Mouse (Mus musculus) hindbrain, embryonic 16.5 days (tissue): ENCODE measurements around the gene Sfswap. TPM values are rescaled to one million over a fixed set of nuclear protein-coding genes. Genes with fewer than 3 reads are reported as not detected.

ENCODE experiments used
- ATAC-seq: fragments of 200-750 bp; cut with Nextera tagmentation; 2 replicates; pipeline ENCODE4 v1.8.0; 2017; ENCODE audit warnings: moderate TSS enrichment, moderate library complexity
- H3K27ac ChIP-seq: fragments of 300-500 bp; sonication (generic); 2 replicates; pipeline ENCODE4 v1.5.1; 2014; ENCODE audit warnings: low read depth, mild to moderate bottlenecking, control low read depth, low read length, moderate library complexity
- H3K27me3 ChIP-seq: fragments of 300-500 bp; sonication (generic); replicated peaks from 2 replicates; pipeline ENCODE4 v1.6.1; 2014; ENCODE audit warnings: low read length; ENCODE audit not compliant: control insufficient read depth, insufficient read depth
- H3K36me3 ChIP-seq: fragments of 300-500 bp; sonication (generic); 2 replicates; pipeline ENCODE4 v1.6.1; 2014; ENCODE audit warnings: mild to moderate bottlenecking, low read length, moderate library complexity, mixed read lengths; ENCODE audit not compliant: control insufficient read depth, insufficient read depth
- H3K4me1 ChIP-seq: fragments of 300-500 bp; sonication (generic); 2 replicates; pipeline ENCODE4 v1.6.1; 2014; ENCODE audit warnings: low read depth, low read length; ENCODE audit not compliant: control insufficient read depth, insufficient read depth
- H3K4me2 ChIP-seq: fragments of 300-500 bp; sonication (generic); 2 replicates; pipeline ENCODE4 v1.6.1; 2014; ENCODE audit warnings: mild to moderate bottlenecking, low read length, control low read depth, moderate library complexity
- H3K4me3 ChIP-seq: fragments of 300-500 bp; sonication (generic); 2 replicates; pipeline ENCODE4 v1.5.1; 2014; ENCODE audit warnings: mild to moderate bottlenecking, low read length, control low read depth, moderate library complexity
- H3K9ac ChIP-seq: fragments of 300-500 bp; sonication (generic); 2 replicates; pipeline ENCODE4 v1.6.1; 2014; ENCODE audit warnings: low read depth, mild to moderate bottlenecking, control low read depth, low read length, moderate library complexity
- H3K9me3 ChIP-seq: fragments of 300-500 bp; sonication (generic); 2 replicates; pipeline ENCODE4 v1.6.1; 2014; ENCODE audit warnings: mild to moderate bottlenecking, low read length, moderate library complexity; ENCODE audit not compliant: control insufficient read depth
- WGBS: fragments of 180-500 bp; shearing (Covaris S2); extraction: QIAGEN DNeasy Blood & Tissue Kit; methylation state at CpG from one replicate; pipeline ENCODE4 v1.1.7; 2014; 5-methylcytosine and 5-hydroxymethylcytosine counted together
- polyA plus RNA-seq: library from polyadenylated mRNA; unstranded; fragments of >200 nt; fragmentation: Nextera tagmentation; extraction: Ambion mirVana; gene quantifications from 2 replicates; pipeline ENCODE4 v1.2.1, GENCODE M21; 2015

The Sfswap gene
- polyA plus RNA-seq, 1 experiment from 2014 or later: 42.1 TPM

GRCm38 (mm10) chr5:129538826-129539225 is 37.8 kb downstream of the Sfswap start:
- Histone ChIP-seq H3K4me1 (no peaks in the 10 kb centered on the region), H3K27ac (no peak overlapping the region), H3K4me3 (no peak overlapping the region), H3K4me2 (no peak overlapping the region), H3K36me3 (peaks cover 28% of the 10 kb centered on the region), H3K9me3 (no peaks in the 10 kb centered on the region), H3K27me3 (no peaks in the 10 kb centered on the region), H3K9ac (no peak overlapping the region)
- ATAC-seq: no peak
- 94% methylated on average over 4 of the region's 4 CpGs for WGBS

- peaks cover 45% of the 10 kb centered on the region for H3K36me3 ChIP-seq
- H3K9me3 ChIP-seq: no peaks in the 10 kb centered on the region
- no peaks in the 10 kb centered on the region for H3K4me1 ChIP-seq
- no peak overlapping the region for H3K4me2 ChIP-seq
- no peak for ATAC-seq
- H3K27ac ChIP-seq: no peak overlapping the region
- no peaks in the 10 kb centered on the region for H3K27me3 ChIP-seq
- H3K4me3 ChIP-seq: no peak overlapping the region
- WGBS: 90% methylated on average over 3 of the region's 3 CpGs
- no peak overlapping the region for H3K9ac ChIP-seq
Measured at GRCm38 (mm10) chr5:129542236-129542635, 41.2 kb downstream of the Sfswap start.

- H3K4me1 ChIP-seq: no peaks in the 10 kb centered on the region
- H3K27me3 ChIP-seq: no peaks in the 10 kb centered on the region
- H3K4me2 ChIP-seq: no peak overlapping the region
- no peak overlapping the region for H3K4me3 ChIP-seq
- H3K27ac ChIP-seq: no peak overlapping the region
- H3K36me3 ChIP-seq: peaks cover 49% of the 10 kb centered on the region
- no peak for ATAC-seq
- no peak overlapping the region for H3K9ac ChIP-seq
- WGBS: 82% methylated on average over 9 of the region's 9 CpGs
- no peaks in the 10 kb centered on the region for H3K9me3 ChIP-seq
Measured at GRCm38 (mm10) chr5:129545787-129546186, 44.8 kb downstream of the Sfswap start.

GRCm38 (mm10) chr5:129549716-129550115 is 48.7 kb downstream of the Sfswap start:
- peaks cover 49% of the 10 kb centered on the region for H3K36me3 ChIP-seq
- H3K4me2 ChIP-seq: no peak overlapping the region
- no peak for ATAC-seq
- WGBS: 95% methylated on average over 12 of the region's 12 CpGs
- H3K27me3 ChIP-seq: no peaks in the 10 kb centered on the region
- H3K4me1 ChIP-seq: no peaks in the 10 kb centered on the region
- no peak overlapping the region for H3K4me3 ChIP-seq
- H3K9me3 ChIP-seq: no peaks in the 10 kb centered on the region
- H3K9ac ChIP-seq: no peak overlapping the region
- H3K27ac ChIP-seq: no peak overlapping the region

GRCm38 (mm10) chr5:129550790-129551189 is 49.8 kb downstream of the Sfswap start:
- H3K4me1 ChIP-seq: no peaks in the 10 kb centered on the region
- WGBS: 98% methylated on average over 6 of the region's 6 CpGs
- peaks cover 57% of the 10 kb centered on the region for H3K36me3 ChIP-seq
- no peak overlapping the region for H3K4me2 ChIP-seq
- no peaks in the 10 kb centered on the region for H3K27me3 ChIP-seq
- H3K9me3 ChIP-seq: no peaks in the 10 kb centered on the region
- no peak for ATAC-seq
- no peak overlapping the region for H3K27ac ChIP-seq
- no peak overlapping the region for H3K4me3 ChIP-seq
- no peak overlapping the region for H3K9ac ChIP-seq

GRCm38 (mm10) chr5:129551991-129552390 is 51.0 kb downstream of the Sfswap start:
- WGBS: 84% methylated on average over 2 of the region's 2 CpGs
- ATAC-seq: no peak
- no peaks in the 10 kb centered on the region for H3K4me1 ChIP-seq

GRCm38 (mm10) chr5:129553642-129554041 is 52.6 kb downstream of the Sfswap start:
- 88% methylated on average over 6 of the region's 6 CpGs for WGBS
- Histone ChIP-seq H3K4me2 (no peak overlapping the region), H3K4me3 (no peak overlapping the region), H3K27ac (no peak overlapping the region), H3K36me3 (peaks cover 58% of the 10 kb centered on the region), H3K27me3 (no peaks in the 10 kb centered on the region), H3K9ac (no peak overlapping the region), H3K4me1 (no peaks in the 10 kb centered on the region), H3K9me3 (no peaks in the 10 kb centered on the region)
- no peak for ATAC-seq

More at GRCm38 (mm10) chr5:129551991-129552390, 51.0 kb downstream of the Sfswap start:
- Histone ChIP-seq H3K9ac (no peak overlapping the region), H3K4me3 (no peak overlapping the region), H3K9me3 (no peaks in the 10 kb centered on the region), H3K4me2 (no peak overlapping the region), H3K27ac (no peak overlapping the region), H3K36me3 (peaks cover 57% of the 10 kb centered on the region), H3K27me3 (no peaks in the 10 kb centered on the region)

- Histone ChIP-seq H3K4me3 (no peak overlapping the region), H3K9ac (no peak overlapping the region), H3K9me3 (no peaks in the 10 kb centered on the region), H3K36me3 (peaks cover 52% of the 10 kb centered on the region), H3K4me1 (no peaks in the 10 kb centered on the region), H3K27me3 (no peaks in the 10 kb centered on the region), H3K27ac (no peak overlapping the region), H3K4me2 (no peak overlapping the region)
- 95% methylated on average over 5 of the region's 5 CpGs for WGBS
- no peak for ATAC-seq
Measured at GRCm38 (mm10) chr5:129558591-129558990, 57.6 kb downstream of the Sfswap start.

GRCm38 (mm10) chr5:129559283-129559682 is 58.3 kb downstream of the Sfswap start:
- Histone ChIP-seq H3K27me3 (no peaks in the 10 kb centered on the region), H3K27ac (0 out of 2 replicates have a peak overlapping the region, but pooled peaks have one; percentile 3), H3K4me1 (no peaks in the 10 kb centered on the region), H3K36me3 (peaks cover 50% of the 10 kb centered on the region), H3K4me3 (no peak overlapping the region), H3K4me2 (no peak overlapping the region), H3K9me3 (no peaks in the 10 kb centered on the region), H3K9ac (no peak overlapping the region)
- WGBS: 63% methylated on average over 11 of the region's 11 CpGs
- no peak for ATAC-seq

GRCm38 (mm10) chr5:129562342-129562741 is 61.3 kb downstream of the Sfswap start:
- Histone ChIP-seq H3K9ac (no peak overlapping the region), H3K27ac (no peak overlapping the region), H3K4me3 (no peak overlapping the region), H3K9me3 (no peaks in the 10 kb centered on the region), H3K36me3 (peaks cover 42% of the 10 kb centered on the region), H3K4me1 (no peaks in the 10 kb centered on the region), H3K4me2 (no peak overlapping the region), H3K27me3 (no peaks in the 10 kb centered on the region)
- 91% methylated on average over 8 of the region's 8 CpGs for WGBS
- ATAC-seq: no peak
